Mouse (Mus musculus) ovary, adult 10 weeks (tissue): ENCODE measurements around the gene Pof1b. TPM values are rescaled to one million over a fixed set of nuclear protein-coding genes. Genes with fewer than 3 reads are reported as not detected.

Source experiments
- polyA plus RNA-seq: library from polyadenylated mRNA; stranded (reverse); fragments of 350-450 nt; fragmentation: Illumina TruSeq; extraction: RNeasy Lipid Tissue Mini Kit (QIAGEN cat#74804); gene quantifications from one replicate; pipeline ENCODE4 v1.2.3, GENCODE M21; 2014

The Pof1b gene
- polyA plus RNA-seq, result 2.4 TPM

GRCm38 (mm10) chrX:112698508-112698907 is at the start of gene Pof1b:
Gene Pof1b (minus strand): TSS chrX:112698651.

DNA sequence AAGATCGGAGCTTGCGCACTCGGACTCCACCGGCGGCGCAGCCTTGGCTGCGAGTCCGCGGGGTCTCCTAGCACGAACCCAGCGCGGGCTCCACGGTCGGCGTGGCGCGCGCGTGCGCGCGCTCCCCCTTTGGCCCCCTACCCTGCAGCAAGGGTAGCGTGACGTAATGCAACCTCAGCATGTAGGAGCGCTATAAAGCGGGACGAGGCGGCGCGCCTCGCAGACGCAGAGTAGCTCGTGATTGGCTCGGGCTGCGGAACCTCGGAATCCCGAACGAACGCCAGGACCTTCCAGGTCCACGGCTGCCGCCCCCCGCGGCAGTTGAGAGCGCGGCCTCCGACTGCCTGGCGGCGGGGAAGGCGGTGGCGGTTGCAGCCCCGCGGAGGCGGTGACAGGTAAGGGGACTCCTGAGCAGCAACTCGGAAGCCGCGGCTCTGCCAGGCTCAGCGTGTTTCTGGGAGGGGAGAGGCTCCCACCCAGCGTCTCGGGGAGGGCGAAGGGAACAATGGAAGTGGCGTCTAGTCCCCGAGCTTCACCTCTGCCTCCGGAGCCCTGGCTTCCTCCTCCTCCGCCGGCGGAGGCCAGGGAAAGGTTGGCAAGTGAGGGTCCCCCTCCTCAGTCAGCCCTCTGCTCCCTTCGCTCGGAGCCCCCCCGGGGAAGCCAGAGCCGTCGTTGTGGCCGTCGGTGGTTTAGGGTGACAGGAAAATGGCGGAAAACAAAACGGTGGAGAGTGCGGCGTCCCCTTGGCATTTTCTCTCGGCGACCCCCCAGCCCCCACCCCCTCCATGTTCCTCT is 97.7 kb downstream of the Pof1b start, which contains the start of gene Zfp711:
Zfp711 (plus strand) TSS at position 16 of the 795 bp plus-strand sequence.

Other genes with a start within 250 kb of the Pof1b start
- not detected for gene 2010106E10Rik, start 203.4 kb downstream of the Pof1b start, polyA plus RNA-seq
- 44.2 TPM for gene Zfp711, start 98.1 kb downstream of the Pof1b start, polyA plus RNA-seq